Mouse (Mus musculus) forebrain, postnatal 0 days (tissue): ENCODE data around the gene Insyn1. TPM values are rescaled to one million over a fixed set of nuclear protein-coding genes. Genes with fewer than 3 reads are reported as not detected.
A peak's percentile ranks its signal among the peaks of the same experiment; 100 is the strongest.

Source experiments
- ATAC-seq: fragments of 200-750 bp; cut with Nextera tagmentation; 2 replicates; pipeline ENCODE4 v1.8.0; 2017; ENCODE audit warnings: mild to moderate bottlenecking, moderate library complexity
- DNase-seq: peaks from one replicate; pipeline ENCODE4 v3.0.0-alpha.2; 2015
- H3K27ac ChIP-seq: fragments of 300-500 bp; sonication (generic); 2 replicates; pipeline ENCODE4 v1.5.1; 2014; ENCODE audit warnings: low read depth, mild to moderate bottlenecking, antibody characterized with exemption, low read length, moderate library complexity, mixed read lengths
- H3K27me3 ChIP-seq: fragments of 300-500 bp; sonication (generic); 2 replicates; pipeline ENCODE4 v1.6.1; 2014; ENCODE audit warnings: mild to moderate bottlenecking, low read length, mixed read lengths; ENCODE audit not compliant: insufficient read depth
- H3K36me3 ChIP-seq: fragments of 300-500 bp; sonication (generic); 2 replicates; pipeline ENCODE4 v1.6.1; 2014; ENCODE audit warnings: mild to moderate bottlenecking, moderate library complexity; ENCODE audit not compliant: insufficient read depth
- H3K4me1 ChIP-seq: fragments of 300-500 bp; sonication (generic); 2 replicates; pipeline ENCODE4 v1.6.1; 2014; ENCODE audit warnings: antibody characterized with exemption; ENCODE audit not compliant: insufficient read depth
- H3K4me2 ChIP-seq: fragments of 300-500 bp; sonication (generic); 2 replicates; pipeline ENCODE4 v1.6.1; 2014; ENCODE audit warnings: low read depth, mild to moderate bottlenecking, moderate library complexity
- H3K4me3 ChIP-seq: fragments of 300-500 bp; sonication (generic); 2 replicates; pipeline ENCODE4 v1.5.1; 2014; ENCODE audit warnings: low read depth, low read length, mixed read lengths
- H3K9ac ChIP-seq: fragments of 300-500 bp; sonication (generic); 2 replicates; pipeline ENCODE4 v1.6.1; 2014; ENCODE audit warnings: mild to moderate bottlenecking
- H3K9me3 ChIP-seq: fragments of 300-500 bp; sonication (generic); 2 replicates; pipeline ENCODE4 v1.6.1; 2016; ENCODE audit warnings: low read length
- CTCF ChIP-seq: sonication (generic); IDR thresholded peaks from 2 replicates; pipeline ENCODE4 v1.5.1; 2016; ENCODE audit warnings: antibody characterized with exemption, control low read depth, low read depth
- WGBS: fragments of 180-500 bp; shearing (Covaris S2); extraction: QIAGEN DNeasy Blood & Tissue Kit; methylation state at CpG from one replicate; pipeline ENCODE4 v1.1.7; 2014; 5-methylcytosine and 5-hydroxymethylcytosine counted together
- polyA plus RNA-seq: library from polyadenylated mRNA; unstranded; fragments of >200 nt; fragmentation: Nextera tagmentation; extraction: Ambion mirVana; gene quantifications from 2 replicates; pipeline ENCODE4 v1.2.1, GENCODE M21; 2015
- total RNA-seq: library from RNA; depleted of rRNA; stranded (reverse); fragments of >200 nt; gene quantifications from 2 replicates; pipeline ENCODE4 v1.2.3, GENCODE M21; 2014; rRNA removed

Insyn1 gene
- total and polyA plus RNA-seq, 2 experiments from 2014 or later, result 6.0 to 65.3 TPM

- no peak overlapping the region for H3K4me3 ChIP-seq
- H3K4me1 ChIP-seq, result 0 out of 2 replicates have a peak, but pooled peaks cover 6% of the 10 kb centered on the region
- WGBS, result 53% methylated on average over 11 of the region's 11 CpGs
- no peak overlapping the region for H3K4me2 ChIP-seq
- ATAC-seq (peak; percentile 14; the same call in 1 of the 2 replicates), DNase-seq (peak; percentile 36)
- no peaks in the 10 kb centered on the region for H3K9me3 ChIP-seq
- H3K27ac ChIP-seq, result no peak overlapping the region
- no peak overlapping the region for H3K9ac ChIP-seq
- no peaks in the 10 kb centered on the region for H3K27me3 ChIP-seq
- H3K36me3 ChIP-seq, result no peaks in the 10 kb centered on the region
- TF ChIP-seq CTCF, result no peak
Observed at GRCm38 (mm10) chr9:58546630-58547360, 58.4 kb downstream of the Insyn1 start.

GRCm38 (mm10) chr9:58548897-58549296, 60.5 kb downstream of the Insyn1 start:
- Histone ChIP-seq H3K9ac (no peak overlapping the region), H3K27ac (no peak overlapping the region), H3K4me3 (no peak overlapping the region), H3K4me1 (peaks cover 11% of the 10 kb centered on the region; the same call in 1 of the 2 replicates), H3K27me3 (no peaks in the 10 kb centered on the region), H3K9me3 (no peaks in the 10 kb centered on the region), H3K4me2 (no peak overlapping the region), H3K36me3 (no peaks in the 10 kb centered on the region)
- DNase-seq, result no peak
- WGBS, result 53% methylated on average over 4 of the region's 4 CpGs
- no peak for ATAC-seq
- no peak for TF ChIP-seq CTCF

Other genes with a start within 250 kb of the Insyn1 start
- 3.4 and 4.8 TPM in 2 replicates for gene Pml, start 238.8 kb upstream of the Insyn1 start, total RNA-seq
- gene Pml, start 238.8 kb upstream of the Insyn1 start, polyA plus RNA-seq, result 2.6 and 3.7 TPM in 2 replicates
- gene Stoml1, start 235.4 kb upstream of the Insyn1 start, total RNA-seq, result 148 and 149 TPM in 2 replicates
- 142 and 144 TPM in 2 replicates for gene Stoml1, start 235.4 kb upstream of the Insyn1 start, polyA plus RNA-seq
- gene Loxl1, start 175.4 kb upstream of the Insyn1 start, total RNA-seq, result 6.0 and 9.4 TPM in 2 replicates
- gene Loxl1, start 175.4 kb upstream of the Insyn1 start, polyA plus RNA-seq, result 8.0 and 9.6 TPM in 2 replicates
- not detected in 2 replicates for gene Tbc1d21, start 118.1 kb upstream of the Insyn1 start, total RNA-seq
- gene Tbc1d21, start 118.1 kb upstream of the Insyn1 start, polyA plus RNA-seq, result not detected in 2 replicates
- 21.1 and 26.0 TPM in 2 replicates for gene Cd276, start 66.8 kb downstream of the Insyn1 start, total RNA-seq
- 23.7 and 26.2 TPM in 2 replicates for gene Cd276, start 66.8 kb downstream of the Insyn1 start, polyA plus RNA-seq
- 275 and 298 TPM in 2 replicates for gene Nptn, start 93.6 kb downstream of the Insyn1 start, total RNA-seq
- 231 and 236 TPM in 2 replicates for gene Nptn, start 93.6 kb downstream of the Insyn1 start, polyA plus RNA-seq